Mouse (Mus musculus): Measurements from ENCODE around the gene Fscn1.

DNA sequence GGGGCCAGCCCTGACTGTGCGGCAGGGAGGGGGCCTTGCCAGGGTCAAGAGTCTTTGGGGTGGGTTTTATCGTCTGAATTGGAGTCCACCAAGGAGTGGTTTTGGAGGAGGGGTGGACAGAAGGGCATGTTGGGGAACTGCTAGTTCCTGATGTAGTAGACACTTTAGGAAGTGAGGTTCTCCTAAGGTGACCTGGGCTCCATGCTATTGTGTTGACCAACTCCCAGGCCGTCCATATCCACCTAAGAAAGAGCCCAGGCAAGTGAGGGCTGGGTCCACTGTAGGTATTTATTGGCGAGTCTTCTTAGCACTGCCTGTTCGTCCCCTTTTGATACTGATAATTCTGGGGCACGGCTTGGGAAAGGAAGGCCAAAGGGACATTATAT is 39.1 kb upstream of the Fscn1 start:
- no peak for TF ChIP-seq CTCF (IDR thresholded peaks at IDR 0.05; ENCODE audit: extremely low read depth, insufficient read depth, insufficient read length, insufficient replicate concordance)
- no peak for TF ChIP-seq POLR2A (IDR thresholded peaks at IDR 0.05; ENCODE audit: low read depth, low read length)

Data from spleen, adult 2 months (tissue).